26 mouse cellular contexts compared by ENCODE assay signal in genomic region chr9:87409736-87410135, GRCm38 (mm10).
DNase-seq lines count a peak whose midpoint lies in the region; ATAC-seq and TF ChIP-seq lines count a peak whose summit lies in the region.
"Had no signal": no experiment of that assay in that cellular context is flagged by ENCODE, and none has a peak within 500 bp of the region (broad histone marks: within the 10 kb centered on the region; RNA-seq: fewer than 3 reads in every experiment).

No protein-coding gene starts in this region.

- H3K4me2 ChIP-seq in intestine, postnatal 0 days (replicated peaks; ENCODE audit: low read depth) = no peak overlapping the region
- H3K4me2 ChIP-seq in intestine, embryonic 16.5 days (ENCODE audit: low read depth, low read length) = no peak overlapping the region
- H3K4me2 ChIP-seq in CH12.LX (ENCODE audit: insufficient read depth, low read depth, poor library complexity, severe bottlenecking) = no peak overlapping the region
- no peak overlapping the region for H3K4me2 ChIP-seq in heart, embryonic 11.5 days
- H3K4me2 ChIP-seq: forebrain, embryonic 13.5 days; heart, embryonic 13.5 days; hindbrain, embryonic 14.5 days had no signal

- WGBS in intestine, postnatal 0 days = 91% methylated on average over 3 of the region's 3 CpGs
- WGBS in intestine, embryonic 16.5 days = 91% methylated on average over 3 of the region's 3 CpGs
- WGBS in limb, embryonic 10.5 days = 89% methylated on average over 3 of the region's 3 CpGs
- whole genome bisulfite sequencing in heart, embryonic 11.5 days (ENCODE audit: insufficient replicate concordance) = 83% methylated on average over 3 of the region's 3 CpGs

- H3K79me2 ChIP-seq in CH12.LX (replicated peaks; ENCODE audit: control insufficient read depth, extremely low read depth, insufficient read depth, poor library complexity, severe bottlenecking) = no peaks in the 10 kb centered on the region
- H3K79me2 ChIP-seq in MEL (ENCODE audit: control insufficient read depth, insufficient read depth, low read length, poor library complexity) = no peaks in the 10 kb centered on the region

- TF ChIP-seq CTCF in intestine, postnatal 0 days (IDR thresholded peaks at IDR 0.05; ENCODE audit: low read depth) = 0 out of 2 replicates have a peak, but pooled peaks have one; percentile 2
- TF ChIP-seq CTCF in CH12.LX (conservative IDR thresholded peaks at IDR 0.05 in 1 of 2, IDR thresholded peaks at IDR 0.05 in 1 of 2; ENCODE audit: low read depth in 2 of 2, low read length in 2 of 2) (peak in 1 of 2 experiments; percentile 27; a peak in 1 of 4 replicates), MEL (IDR thresholded peaks at IDR 0.05 in 2 of 3, conservative IDR thresholded peaks at IDR 0.05 in 1 of 3; ENCODE audit: control insufficient read depth in 1 of 3, insufficient read depth in 1 of 3, low read depth in 2 of 3, low read length in 3 of 3, poor library complexity in 1 of 3, severe bottlenecking in 1 of 3) (no peak)

- H3K4me1 ChIP-seq in intestine, postnatal 0 days (replicated peaks; ENCODE audit: control insufficient read depth, insufficient read depth, low read length) = no peaks in the 10 kb centered on the region
- no peaks in the 10 kb centered on the region for H3K4me1 ChIP-seq in intestine, embryonic 16.5 days (ENCODE audit: control insufficient read depth, insufficient read depth, low read length)
- 0 out of 4 replicates have a peak, but pooled peaks cover 0 to 5% of the 10 kb centered on the region in 2 experiments for H3K4me1 ChIP-seq in CH12.LX (ENCODE audit: control insufficient read depth in 1 of 2, insufficient read depth in 2 of 2)
- no peaks in the 10 kb centered on the region for H3K4me1 ChIP-seq in MEL (ENCODE audit: control insufficient read depth in 1 of 2, insufficient read depth in 2 of 2, low read length in 2 of 2)
- peaks cover 64% of the 10 kb centered on the region for H3K4me1 ChIP-seq in limb, embryonic 10.5 days
- no peaks in the 10 kb centered on the region for H3K4me1 ChIP-seq in heart, embryonic 11.5 days (ENCODE audit: control insufficient read depth, insufficient read depth, low read length)
- H3K4me1 ChIP-seq: forebrain, embryonic 10.5 days; forebrain, embryonic 13.5 days had no signal

- H3K27ac ChIP-seq in intestine, postnatal 0 days (ENCODE audit: low read depth, low read length) = no peak overlapping the region
- no peak overlapping the region for H3K27ac ChIP-seq in intestine, embryonic 16.5 days (ENCODE audit: low read length)
- H3K27ac ChIP-seq in CH12.LX (ENCODE audit: insufficient read depth, low read depth) = no peak overlapping the region
- no peak overlapping the region for H3K27ac ChIP-seq in MEL (ENCODE audit: control insufficient read depth, low read depth, low read length)
- H3K27ac ChIP-seq in limb, embryonic 10.5 days = no peak overlapping the region
- no peak overlapping the region for H3K27ac ChIP-seq in heart, embryonic 11.5 days (ENCODE audit: low read depth, low read length)
- H3K27ac ChIP-seq: forebrain, embryonic 10.5 days; forebrain, embryonic 13.5 days; heart, embryonic 13.5 days; hindbrain, embryonic 14.5 days; hindbrain, postnatal 0 days had no signal

- TF ChIP-seq POLR2A in CH12.LX (IDR thresholded peaks at IDR 0.05; ENCODE audit: low read depth, low read length) = no peak
- no peak for TF ChIP-seq POLR2A in MEL (IDR thresholded peaks at IDR 0.05; ENCODE audit: control insufficient read depth in 1 of 2, insufficient read depth in 1 of 2, low read depth in 1 of 2, low read length in 2 of 2, poor library complexity in 1 of 2)

- H3K9ac ChIP-seq in intestine, postnatal 0 days (ENCODE audit: low read depth, low read length) = no peak overlapping the region
- no peak overlapping the region for H3K9ac ChIP-seq in intestine, embryonic 16.5 days (ENCODE audit: low read depth, low read length)
- no peak overlapping the region for H3K9ac ChIP-seq in CH12.LX (ENCODE audit: insufficient read depth, low read depth)
- no peak overlapping the region for H3K9ac ChIP-seq in MEL (ENCODE audit: control insufficient read depth, low read depth, low read length, poor library complexity, severe bottlenecking)
- H3K9ac ChIP-seq in heart, embryonic 11.5 days (ENCODE audit: low read depth, low read length) = no peak overlapping the region
- H3K9ac ChIP-seq: forebrain, embryonic 13.5 days; heart, embryonic 13.5 days; hindbrain, embryonic 14.5 days had no signal

- dilution Hi-C loops in CH12.LX (cut with MboI; ENCODE audit: extremely low pct_ligation_motif_present, extremely low pct_unique_long_range_greater_than_20kb, low sequenced_read_pairs) = no loop called here

- H3K9me3 ChIP-seq in intestine, postnatal 0 days (ENCODE audit: control insufficient read depth) = no peaks in the 10 kb centered on the region
- H3K9me3 ChIP-seq in intestine, embryonic 16.5 days (ENCODE audit: control insufficient read depth, low read length) = no peaks in the 10 kb centered on the region
- H3K9me3 ChIP-seq in CH12.LX (replicated peaks; ENCODE audit: low read length) = no peaks in the 10 kb centered on the region
- H3K9me3 ChIP-seq in MEL (replicated peaks; ENCODE audit: insufficient read depth, low read length) = no peaks in the 10 kb centered on the region
- no peaks in the 10 kb centered on the region for H3K9me3 ChIP-seq in limb, embryonic 10.5 days (replicated peaks)
- no peaks in the 10 kb centered on the region for H3K9me3 ChIP-seq in heart, embryonic 11.5 days (replicated peaks; ENCODE audit: control insufficient read depth, low read length)
- H3K9me3 ChIP-seq: forebrain, embryonic 10.5 days; forebrain, embryonic 13.5 days; heart, embryonic 13.5 days had no signal

- in situ Hi-C loops in CH12.LX (cut with MboI; ENCODE audit: low pct_ligation_motif_present, low pct_unique_long_range_greater_than_20kb, low sequenced_read_pairs) = no loop called here

- no peaks in the 10 kb centered on the region for H3K27me3 ChIP-seq in intestine, postnatal 0 days (replicated peaks; ENCODE audit: control insufficient read depth, insufficient read depth, low read length)
- no peaks in the 10 kb centered on the region for H3K27me3 ChIP-seq in intestine, embryonic 16.5 days (replicated peaks; ENCODE audit: control insufficient read depth, insufficient read depth, low read length)
- H3K27me3 ChIP-seq in CH12.LX (replicated peaks) (no peaks in the 10 kb centered on the region), MEL (ENCODE audit: control insufficient read depth in 1 of 2, insufficient read depth in 2 of 2, low read length in 2 of 2) (no peaks in the 10 kb centered on the region)
- peaks cover 53% of the 10 kb centered on the region for H3K27me3 ChIP-seq in limb, embryonic 10.5 days (ENCODE audit: low read depth, poor library complexity, severe bottlenecking)
- 0 out of 2 replicates have a peak, but pooled peaks cover 2% of the 10 kb centered on the region for H3K27me3 ChIP-seq in heart, embryonic 11.5 days (ENCODE audit: control insufficient read depth, insufficient read depth, low read length)
- H3K27me3 ChIP-seq: forebrain, embryonic 13.5 days had no signal

- peak; percentile 6 for TF ChIP-seq RAD21 in CH12.LX (IDR thresholded peaks at IDR 0.05; ENCODE audit: low read depth, low read length)
- TF ChIP-seq RAD21 in MEL (IDR thresholded peaks at IDR 0.05; ENCODE audit: low read depth, low read length) = no peak

- DNase-seq in CH12.LX (ENCODE audit: extremely low read depth) (peak; percentile 6), MEL (ENCODE audit: low read depth, low spot score) (peak; percentile 2)
- DNase-seq in limb, embryonic 10.5 days (ENCODE audit: low spot score) = peak; percentile 27
- DNase-seq in cerebellum, adult 8-10 months = no peak
- DNase-seq in lung, postnatal 4 days = no peak
- DNase-seq: adrenal gland, adult 8-10 months; adrenal gland, postnatal 25 days; cerebellum, adult 11-12 months; cerebellum, adult 9-10 months; cerebellum, postnatal 14 days; gastrocnemius, postnatal 25 days; heart, adult 18-20 months; heart, postnatal 14 days; heart, postnatal 4 days had no signal

- TF ChIP-seq EP300 in CH12.LX (IDR thresholded peaks at IDR 0.05; ENCODE audit: low read length) (no peak), MEL (IDR thresholded peaks at IDR 0.05; ENCODE audit: low read depth in 1 of 2, low read length in 2 of 2) (no peak)

- no peaks in the 10 kb centered on the region for H3K36me3 ChIP-seq in intestine, postnatal 0 days (ENCODE audit: control insufficient read depth, insufficient read depth)
- H3K36me3 ChIP-seq in intestine, embryonic 16.5 days (ENCODE audit: control insufficient read depth, insufficient read depth, low read length) = no peaks in the 10 kb centered on the region
- H3K36me3 ChIP-seq in CH12.LX (replicated peaks in 1 of 2; ENCODE audit: control insufficient read depth in 1 of 2, insufficient read depth in 1 of 2, low read length in 1 of 2) (no peaks in the 10 kb centered on the region), MEL (ENCODE audit: control insufficient read depth in 1 of 2, insufficient read depth in 2 of 2, low read length in 2 of 2) (no peaks in the 10 kb centered on the region)
- no peaks in the 10 kb centered on the region for H3K36me3 ChIP-seq in limb, embryonic 10.5 days
- H3K36me3 ChIP-seq in heart, embryonic 11.5 days (ENCODE audit: control insufficient read depth, insufficient read depth, low read length) = no peaks in the 10 kb centered on the region
- H3K36me3 ChIP-seq: forebrain, embryonic 10.5 days; heart, embryonic 13.5 days had no signal

- no peak for ATAC-seq in intestine, postnatal 0 days
- ATAC-seq in intestine, embryonic 16.5 days = no peak
- no peak for ATAC-seq in heart, embryonic 11.5 days (replicated peaks; ENCODE audit: insufficient number of reproducible peaks, low FRiP score, low TSS enrichment)
- ATAC-seq: activated CD4-positive, CD25-positive, alpha-beta regulatory T cell, adult 4 months; forebrain, embryonic 13.5 days; forebrain, embryonic 16.5 days; hindbrain, postnatal 0 days; inflammation-experienced regulatory T-cells, adult 6 months; Patski had no signal

- H3K4me3 ChIP-seq in intestine, postnatal 0 days (ENCODE audit: low read depth, low read length) = no peak overlapping the region
- H3K4me3 ChIP-seq in intestine, embryonic 16.5 days (ENCODE audit: low read length) = no peak overlapping the region
- no peak overlapping the region for H3K4me3 ChIP-seq in CH12.LX (replicated peaks in 1 of 3; ENCODE audit: low read depth in 2 of 3, low read length in 2 of 3, poor library complexity in 1 of 3)
- H3K4me3 ChIP-seq in MEL (ENCODE audit: control insufficient read depth in 1 of 2, insufficient read depth in 1 of 2, low read depth in 2 of 2, low read length in 2 of 2) = no peak overlapping the region
- H3K4me3 ChIP-seq in limb, embryonic 10.5 days = no peak overlapping the region
- H3K4me3 ChIP-seq in heart, embryonic 11.5 days (ENCODE audit: low read depth, low read length) = no peak overlapping the region
- H3K4me3 ChIP-seq: forebrain, embryonic 10.5 days; forebrain, embryonic 13.5 days; heart, embryonic 13.5 days had no signal

TF ChIP-seq in CH12.LX, 34 proteins besides CTCF, POLR2A, EP300 and RAD21 (continues in another document):
- TF ChIP-seq MAX (IDR thresholded peaks at IDR 0.05; ENCODE audit: low read length) (no peak), HCFC1 (IDR thresholded peaks at IDR 0.05; ENCODE audit: low read depth, low read length) (no peak), TBP (conservative IDR thresholded peaks at IDR 0.05; ENCODE audit: low read depth, low read length) (no peak)

TF ChIP-seq in MEL, 35 proteins besides CTCF, POLR2A, EP300 and RAD21 (continues in another document):
- no peak for TF ChIP-seq ETS1 (IDR thresholded peaks at IDR 0.05; ENCODE audit: low read depth, low read length)
- no peak for TF ChIP-seq BHLHE40 (IDR thresholded peaks at IDR 0.05; ENCODE audit: borderline replicate concordance, low read depth, low read length)

Comparison
In these comparisons a context has a peak if more than half of its experiments do, and no peak if none do; other contexts are left out.
1. DNase-seq: peak in CH12.LX (single experiment), MEL (single experiment) and limb, embryonic 10.5 days (single experiment); none in cerebellum, adult 8-10 months (single experiment) and lung, postnatal 4 days (0 of 2).